Mouse (Mus musculus) liver, adult (tissue): ENCODE data around the gene Tmem229a.

Source experiments
- GATA4 ChIP-seq: IDR thresholded peaks from 2 replicates; pipeline ENCODE4 v1.6.1; 2014; ENCODE audit warnings: mild to moderate bottlenecking, low read length; ENCODE audit not compliant: insufficient replicate concordance

Gene Tmem229a

DNA sequence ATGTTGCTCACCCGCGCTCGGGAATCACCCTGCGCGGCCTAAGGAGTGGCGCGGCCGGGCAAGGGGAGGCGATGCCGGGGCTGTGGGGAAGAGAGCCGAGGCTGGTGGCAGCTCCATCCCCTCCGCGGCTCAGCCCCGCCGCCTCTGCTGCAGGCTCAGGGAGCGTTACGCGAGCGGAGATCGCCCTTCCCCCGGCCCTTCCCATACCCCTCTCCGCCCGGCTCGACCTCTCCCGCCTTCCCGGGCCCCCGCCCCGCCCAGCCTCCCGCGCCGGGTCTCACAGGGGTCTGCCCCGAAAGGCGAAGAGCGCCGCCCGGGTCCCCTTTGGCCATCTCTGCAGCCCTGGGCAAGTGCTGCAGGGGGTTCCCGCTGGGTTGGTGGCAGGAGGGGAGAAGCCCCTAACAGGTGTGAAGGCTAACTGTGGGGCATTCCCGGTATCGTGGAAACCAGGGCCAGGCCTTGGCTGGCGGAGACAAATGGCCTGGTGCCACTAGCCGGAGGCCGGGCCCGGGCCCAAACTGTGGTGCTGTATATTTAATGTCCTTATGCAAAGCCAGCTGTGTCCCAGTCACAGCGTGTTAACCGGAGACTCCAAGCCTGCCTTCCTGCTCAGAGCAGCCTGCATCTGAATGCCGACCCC lies at the start of gene Tmem229a:
TSS of gene Tmem229a (minus strand) at position 352 of the 640 bp plus-strand sequence.
- TF ChIP-seq GATA4, result no peak

DNA sequence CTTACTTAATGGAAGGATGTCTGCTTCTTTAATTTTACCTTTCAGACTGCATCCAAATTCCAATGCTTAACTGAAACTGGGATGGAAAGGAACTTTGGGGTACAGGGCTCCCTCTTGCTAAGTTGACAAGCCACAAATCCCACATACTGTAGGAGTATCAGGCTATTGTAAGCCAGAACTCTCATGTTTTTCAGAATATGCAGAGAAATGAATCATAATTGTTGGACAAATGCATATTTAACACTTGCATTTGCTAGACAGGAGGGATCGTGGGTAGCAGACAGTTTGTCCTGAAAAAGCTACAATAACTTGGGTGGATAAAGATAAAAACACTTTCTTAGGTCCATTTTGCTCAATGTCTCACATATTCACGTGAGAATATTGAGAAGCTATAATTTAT lies 37.7 kb upstream of the Tmem229a start:
- no peak for TF ChIP-seq GATA4

DNA sequence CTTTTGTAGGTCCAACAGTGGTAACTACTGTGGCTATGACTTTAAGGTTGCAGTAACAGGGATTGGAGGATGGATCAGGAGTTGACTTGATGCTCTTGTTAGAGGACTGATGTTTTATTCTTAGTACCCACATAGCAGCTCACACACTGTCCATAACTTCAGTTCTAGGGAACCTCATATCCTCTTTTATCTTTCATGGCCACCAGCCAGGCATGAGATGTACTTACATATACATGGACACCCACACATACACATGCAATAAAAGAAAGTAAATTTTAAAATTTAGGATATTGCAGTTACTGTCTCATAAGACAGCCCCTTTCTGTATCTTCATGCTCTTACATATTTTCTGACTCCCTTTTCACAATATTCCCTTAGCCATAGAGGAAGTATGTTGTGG lies 33.7 kb upstream of the Tmem229a start:
- no peak for TF ChIP-seq GATA4

DNA sequence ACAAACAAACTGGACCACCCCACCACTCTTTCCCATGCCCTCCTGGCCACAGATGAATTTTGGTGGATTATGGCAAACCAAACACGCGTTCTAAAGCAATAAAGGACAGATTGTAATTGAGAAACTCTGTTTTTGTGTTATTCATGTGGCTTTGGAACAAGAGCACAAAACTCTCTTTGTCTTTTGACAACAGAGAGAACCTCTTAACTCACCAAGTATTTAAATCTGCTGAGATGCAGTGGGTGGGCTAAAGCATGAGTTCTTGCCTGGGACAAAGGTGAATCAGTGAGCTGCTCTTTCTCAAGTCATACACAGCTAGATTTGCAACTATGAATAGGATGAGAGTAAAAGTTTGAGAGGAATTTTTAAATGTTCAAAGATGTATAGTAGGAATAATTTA lies 20.1 kb upstream of the Tmem229a start:
- TF ChIP-seq GATA4, result no peak

DNA sequence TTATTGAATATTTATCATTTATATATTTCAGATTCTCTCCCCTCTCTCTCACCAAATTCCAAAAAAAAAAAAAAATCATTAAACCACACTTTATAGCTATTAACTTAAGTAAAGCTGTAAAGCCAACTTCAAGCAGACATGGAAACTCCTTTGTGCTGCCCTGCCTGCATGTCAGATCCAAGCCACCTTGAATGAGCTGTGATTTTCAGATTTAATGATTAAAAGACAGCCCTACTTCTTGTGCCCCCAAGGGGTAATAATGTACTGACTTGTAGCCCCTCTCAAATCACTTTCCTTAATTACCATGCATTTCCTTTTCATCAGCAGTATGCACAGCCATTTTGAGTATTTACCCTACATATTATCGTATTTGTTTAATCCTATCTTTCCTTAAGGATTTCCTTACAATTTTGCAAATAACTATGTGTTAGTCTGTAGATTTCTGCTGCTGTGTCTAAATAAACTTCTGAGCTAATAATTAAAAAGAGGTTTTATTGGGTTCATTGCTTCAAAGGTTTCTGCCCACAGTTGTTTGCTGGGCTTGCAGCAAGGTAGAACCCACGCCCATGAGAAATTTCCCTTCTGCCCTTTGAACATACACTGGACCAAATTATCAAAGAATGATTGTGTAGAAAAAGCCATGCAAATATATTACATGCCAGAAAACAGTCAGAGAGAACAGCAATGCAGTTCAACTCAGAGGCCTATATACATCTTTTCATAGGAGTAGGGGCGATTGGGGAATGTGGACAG lies 12.6 kb upstream of the Tmem229a start:
- no peak for TF ChIP-seq GATA4

DNA sequence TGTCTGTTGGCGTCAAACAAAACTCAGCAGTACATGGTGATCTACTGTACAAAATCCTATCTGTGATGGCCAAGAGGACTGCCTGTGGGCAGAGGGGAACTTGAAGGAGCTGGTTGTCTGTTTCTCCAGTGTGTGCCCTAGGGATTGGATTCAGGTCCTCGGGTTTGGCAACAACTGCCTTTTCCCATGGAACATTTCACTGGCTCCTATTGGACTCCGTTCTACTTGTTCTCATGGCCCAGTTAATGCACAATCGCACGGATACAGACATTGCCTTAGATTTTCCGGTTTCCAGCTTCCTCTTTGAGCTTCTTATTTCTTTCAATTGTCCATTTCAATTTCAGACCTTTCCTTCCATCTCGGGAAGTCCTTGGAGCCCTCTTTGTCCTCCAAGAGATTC lies 11.6 kb upstream of the Tmem229a start:
- TF ChIP-seq GATA4, result no peak

DNA sequence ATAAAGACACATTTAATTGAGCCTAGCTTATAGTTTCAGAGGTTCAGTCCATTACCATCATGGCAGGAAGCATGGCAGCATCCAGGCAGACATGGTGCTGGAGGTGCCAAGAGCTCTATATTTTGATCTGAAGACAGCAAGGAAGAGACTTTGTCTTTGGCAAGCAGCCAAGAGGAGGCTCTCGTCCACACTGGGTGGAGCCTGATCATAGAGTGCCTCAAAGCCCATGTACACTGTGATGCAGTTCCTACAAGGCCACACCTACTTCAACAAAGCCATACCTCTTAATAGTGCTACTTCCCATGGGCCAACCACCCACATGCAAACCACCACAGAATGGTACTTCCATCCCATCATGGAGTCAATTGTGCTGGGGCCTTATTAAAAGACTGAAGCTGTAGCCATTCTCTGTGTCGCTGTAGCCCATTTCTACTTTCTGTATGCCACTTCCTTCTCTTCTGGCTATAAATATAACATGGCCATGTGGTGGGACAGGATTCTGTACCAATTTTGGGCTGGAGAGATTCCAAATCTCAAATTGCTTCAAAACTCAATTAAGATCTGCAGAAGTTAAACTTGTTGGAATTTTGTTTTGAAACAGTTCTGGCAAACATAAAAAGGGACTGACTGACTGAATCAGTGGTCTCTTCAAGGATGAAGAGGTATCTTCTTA lies 10.0 kb upstream of the Tmem229a start:
- no peak for TF ChIP-seq GATA4

DNA sequence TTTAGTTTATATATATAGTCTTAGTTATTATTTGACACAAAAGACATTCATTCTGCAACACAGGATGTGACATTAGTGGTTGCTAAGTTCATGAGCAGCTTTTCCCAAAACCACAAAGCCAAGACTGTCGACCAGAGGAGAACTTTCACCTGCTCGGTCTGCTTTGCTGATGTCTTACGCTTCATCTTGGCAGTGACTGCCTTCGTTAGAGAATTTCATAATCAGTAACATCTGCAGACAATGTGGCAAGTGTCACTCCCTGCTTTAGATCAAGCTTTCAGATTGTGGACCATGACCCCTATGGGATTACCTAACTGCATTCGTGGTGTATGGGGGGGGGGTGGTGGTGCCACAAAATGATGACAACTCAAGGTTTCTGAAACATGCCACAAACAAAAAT lies 7.7 kb upstream of the Tmem229a start:
- no peak for TF ChIP-seq GATA4

DNA sequence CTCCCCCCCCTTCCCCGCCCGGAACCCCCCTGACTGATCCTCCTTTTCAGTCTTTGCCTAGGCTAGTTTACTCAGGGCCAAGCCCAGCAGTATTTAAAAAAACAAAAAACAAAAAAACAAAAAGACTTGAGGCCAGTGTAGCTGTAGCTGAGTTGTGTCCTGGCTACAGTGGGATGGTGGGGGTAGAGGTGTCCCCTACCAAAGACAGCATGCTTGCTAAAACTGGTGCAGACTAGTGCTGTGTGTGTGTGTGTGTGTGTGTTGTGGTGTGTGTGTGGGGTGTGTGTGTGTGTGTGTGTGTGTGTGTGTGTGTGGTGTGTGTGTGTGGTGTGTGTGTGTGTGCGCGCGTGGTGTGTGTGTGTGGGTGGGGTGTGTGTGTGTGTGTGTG lies 483 bp upstream of the Tmem229a start:
- TF ChIP-seq GATA4, result no peak

DNA sequence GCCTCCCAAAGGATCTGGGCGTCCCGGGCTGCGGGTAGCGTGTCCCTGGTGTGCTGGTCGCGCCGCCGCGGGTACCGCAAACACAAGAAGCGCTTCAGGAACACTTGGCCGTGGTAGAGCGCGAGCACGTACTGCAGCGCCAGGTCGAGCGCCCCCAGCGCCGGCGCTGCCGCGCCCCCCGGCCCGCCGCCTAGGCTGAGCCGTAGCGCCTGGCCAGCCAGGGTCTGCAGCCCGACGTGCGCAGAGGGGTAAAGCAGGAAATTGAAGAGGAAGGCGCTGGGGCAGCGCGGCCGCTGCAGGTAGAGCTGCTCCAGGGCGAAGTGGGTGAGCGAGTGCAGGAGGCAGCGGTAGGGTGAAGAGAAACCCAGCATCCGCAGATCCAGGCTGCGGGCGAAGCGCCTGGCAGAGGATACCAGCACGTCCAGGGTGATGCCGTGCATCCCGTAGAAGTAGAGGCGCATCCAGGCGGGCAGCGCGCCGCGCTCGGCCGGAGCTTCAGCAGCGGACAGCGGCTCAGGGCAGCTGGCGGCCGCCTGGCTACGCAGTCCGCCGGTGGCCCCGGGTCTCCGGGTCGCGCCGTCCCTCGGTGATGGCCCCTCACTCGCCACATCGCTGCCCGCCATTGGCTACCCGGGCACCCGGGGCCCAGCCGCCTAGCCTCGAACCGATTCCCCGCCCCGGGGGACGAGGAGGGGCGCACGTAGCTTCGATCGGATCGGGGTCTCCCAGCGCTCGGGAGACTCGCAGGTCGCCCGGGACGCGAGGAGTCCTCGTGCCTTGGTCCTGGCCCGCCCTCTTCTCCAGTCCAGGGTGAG lies 759 bp downstream of the Tmem229a start:
- no peak for TF ChIP-seq GATA4

DNA sequence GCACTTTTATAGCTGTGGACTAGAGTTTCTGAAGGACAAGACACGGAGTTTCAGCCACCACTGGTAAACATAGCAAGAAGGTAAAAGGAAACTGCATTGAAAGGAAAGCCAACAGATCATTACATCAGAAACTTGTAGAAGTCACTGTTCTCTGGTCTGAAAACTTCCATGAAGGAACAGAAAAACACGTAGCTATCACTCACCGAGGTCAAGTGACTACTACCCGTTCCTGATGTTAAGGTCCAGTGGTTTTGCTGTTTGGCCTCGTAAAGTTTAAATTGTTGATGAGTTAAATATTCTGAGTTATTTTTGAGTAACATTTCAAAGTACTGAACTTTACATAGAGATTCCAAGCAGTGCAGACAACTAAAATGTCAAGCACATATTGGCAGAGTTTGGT lies 2.0 kb downstream of the Tmem229a start:
- no peak for TF ChIP-seq GATA4

DNA sequence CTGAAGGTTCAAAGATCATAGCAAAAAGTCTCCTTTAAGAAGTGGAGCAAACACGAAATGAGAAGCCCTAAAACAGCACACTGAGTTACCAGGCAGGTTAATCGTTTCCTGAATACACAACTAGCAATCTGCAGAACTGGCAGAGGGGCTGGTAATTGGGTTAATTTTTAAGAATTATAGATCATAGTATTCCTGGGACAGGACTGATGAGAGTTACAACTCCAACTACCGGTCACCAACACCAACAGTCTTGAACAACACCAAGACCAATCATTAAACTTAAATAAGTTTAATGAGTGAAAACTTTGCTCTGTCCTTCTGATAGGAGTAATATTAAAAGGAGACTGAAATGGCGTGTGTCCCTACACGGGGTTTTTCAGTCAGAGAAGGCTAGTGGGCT lies 3.8 kb downstream of the Tmem229a start:
- no peak for TF ChIP-seq GATA4

DNA sequence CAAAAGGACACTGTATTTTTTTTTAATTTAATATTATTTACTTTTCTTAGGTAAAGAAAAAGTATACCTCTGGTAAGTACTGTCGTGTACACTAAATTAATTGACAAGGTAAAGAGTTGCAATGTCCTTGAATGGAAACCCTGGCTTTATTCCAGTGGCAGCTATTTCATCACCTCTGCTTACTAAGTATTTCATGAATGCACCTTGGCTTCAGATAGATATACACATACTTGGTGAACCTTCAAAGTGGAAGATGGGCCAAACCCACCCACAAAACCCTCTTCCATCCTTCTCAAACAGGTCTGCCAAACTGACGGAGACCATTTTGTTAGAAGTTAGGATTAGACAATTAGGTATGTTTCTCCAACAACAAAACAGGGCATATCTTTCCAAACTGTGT lies 5.4 kb downstream of the Tmem229a start:
- TF ChIP-seq GATA4, result no peak

DNA sequence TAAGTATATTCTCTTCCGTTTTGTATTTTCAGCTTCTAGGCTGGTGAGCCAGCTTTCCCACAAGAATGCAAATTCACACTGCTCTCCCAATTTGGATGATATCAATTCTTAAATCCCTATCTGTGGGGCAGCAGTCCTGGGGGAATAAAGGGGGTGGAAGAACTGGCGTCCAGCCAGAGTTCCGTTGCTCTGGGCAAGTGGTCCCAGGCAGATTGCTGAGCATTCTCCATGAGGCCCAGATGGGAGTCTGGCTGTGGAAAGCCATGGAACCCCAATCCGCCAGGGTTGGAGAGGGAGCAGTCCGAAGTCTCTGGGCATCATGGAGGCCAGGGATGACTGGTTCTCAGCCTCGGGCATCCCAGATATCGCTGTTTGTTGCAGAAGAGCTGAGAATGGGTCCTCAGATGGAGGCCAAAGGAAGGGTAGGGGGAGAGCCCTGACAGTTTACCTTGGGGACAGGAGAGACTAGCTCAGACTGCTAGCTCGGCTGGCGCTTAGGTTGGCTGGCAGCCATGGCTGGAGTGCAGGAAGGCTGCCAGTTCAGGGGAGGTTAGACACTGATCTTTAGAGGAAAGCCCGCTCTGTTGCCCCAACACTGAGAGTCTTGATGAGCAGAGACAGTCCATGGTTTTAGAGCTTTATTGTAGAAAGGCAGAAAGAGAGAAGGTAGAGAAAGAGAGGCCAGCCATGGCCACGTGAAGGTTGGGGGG lies 30.9 kb downstream of the Tmem229a start:
- TF ChIP-seq GATA4, result no peak

DNA sequence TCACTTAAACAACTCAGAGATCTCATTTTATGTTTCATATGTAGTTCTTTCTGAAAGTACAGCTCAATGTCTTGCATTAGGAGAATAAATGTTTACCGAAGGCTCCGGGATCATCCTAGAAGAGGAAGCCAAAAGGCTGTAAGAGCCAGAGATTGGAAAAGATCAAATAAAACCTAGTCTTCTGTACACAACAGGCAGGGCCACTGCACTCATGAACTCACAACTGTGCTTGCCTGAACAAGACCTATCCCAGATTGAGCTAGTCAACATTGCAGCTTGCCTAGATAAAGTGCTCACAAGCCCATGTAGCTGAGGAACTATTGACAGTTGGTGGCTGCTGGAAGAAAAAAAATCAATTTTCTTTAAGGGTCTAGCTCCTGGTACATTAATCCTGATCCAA lies 42.5 kb downstream of the Tmem229a start:
- no peak for TF ChIP-seq GATA4
